Mouse (Mus musculus) neural tube, embryonic 11.5 days (tissue): Measurements from ENCODE around the gene Olfr356. TPM values are rescaled to one million over a fixed set of nuclear protein-coding genes. Genes with fewer than 3 reads are reported as not detected.

Experiments used
- ATAC-seq: fragments of 200-750 bp; cut with Nextera tagmentation; 2 replicates; pipeline ENCODE4 v1.8.0; 2017; ENCODE audit warnings: moderate number of reproducible peaks, mild to moderate bottlenecking, moderate TSS enrichment, moderate library complexity; ENCODE audit not compliant: insufficient read depth, low FRiP score, low TSS enrichment
- DNase-seq: peaks from one replicate; pipeline ENCODE4 v3.0.0-alpha.2; 2015; ENCODE audit warnings: low spot score
- H3K27ac ChIP-seq: fragments of 300-500 bp; sonication (generic); 2 replicates; pipeline ENCODE4 v1.5.1; 2014; ENCODE audit warnings: low read depth, mild to moderate bottlenecking, low read length
- H3K27me3 ChIP-seq: fragments of 300-500 bp; sonication (generic); 2 replicates; pipeline ENCODE4 v1.6.1; 2014; ENCODE audit warnings: mild to moderate bottlenecking, low read length, mixed read lengths; ENCODE audit not compliant: control insufficient read depth, insufficient read depth
- H3K36me3 ChIP-seq: fragments of 300-500 bp; sonication (generic); 2 replicates; pipeline ENCODE4 v1.6.1; 2014; ENCODE audit warnings: mild to moderate bottlenecking, low read length, moderate library complexity, mixed read lengths; ENCODE audit not compliant: control insufficient read depth, insufficient read depth
- H3K4me1 ChIP-seq: fragments of 300-500 bp; sonication (generic); 2 replicates; pipeline ENCODE4 v1.6.1; 2014; ENCODE audit warnings: low read length, mixed read lengths; ENCODE audit not compliant: control insufficient read depth, insufficient read depth
- H3K4me2 ChIP-seq: fragments of 300-500 bp; sonication (generic); 2 replicates; pipeline ENCODE4 v1.6.1; 2014; ENCODE audit warnings: low read depth, mild to moderate bottlenecking, moderate library complexity
- H3K4me3 ChIP-seq: fragments of 300-500 bp; sonication (generic); 2 replicates; pipeline ENCODE4 v1.5.1; 2014; ENCODE audit warnings: low read depth, low read length
- H3K9ac ChIP-seq: fragments of 300-500 bp; sonication (generic); 2 replicates; pipeline ENCODE4 v1.6.1; 2014; ENCODE audit warnings: mild to moderate bottlenecking, low read length
- H3K9me3 ChIP-seq: fragments of 300-500 bp; sonication (generic); 2 replicates; pipeline ENCODE4 v1.6.1; 2016; ENCODE audit warnings: low read length; ENCODE audit not compliant: control insufficient read depth
- WGBS: fragments of 180-500 bp; shearing (Covaris S2); extraction: QIAGEN DNeasy Blood & Tissue Kit; methylation state at CpG from one replicate; pipeline ENCODE4 v1.1.7; 2014; 5-methylcytosine and 5-hydroxymethylcytosine counted together
- polyA plus RNA-seq: library from polyadenylated mRNA; unstranded; fragments of >200 nt; fragmentation: Nextera tagmentation; extraction: Ambion mirVana; gene quantifications from 2 replicates; pipeline ENCODE4 v1.2.1, GENCODE M21; 2014

Olfr356 gene
- polyA plus RNA-seq = not detected in 2 replicates

GRCm38 (mm10) chr2:36936821-36937220 lies at the start of gene Olfr356:
TSS of gene Olfr356 (plus strand) at chr2:36937121.
- no peaks in the 10 kb centered on the region for H3K27me3 ChIP-seq
- no peak for DNase-seq
- no peak within 1 kb of the TSS for H3K27ac ChIP-seq
- no peaks in the 10 kb centered on the region; the same call in 1 of the 2 replicates for H3K9me3 ChIP-seq
- ATAC-seq = no peak
- no peak within 1 kb of the TSS for H3K4me3 ChIP-seq
- H3K9ac ChIP-seq = no peak within 1 kb of the TSS
- H3K4me1 ChIP-seq = no peaks in the 10 kb centered on the region
- H3K4me2 ChIP-seq = no peak within 1 kb of the TSS
- H3K36me3 ChIP-seq = no peaks in the 10 kb centered on the region
- 82% methylated on average over 2 of the region's 2 CpGs for WGBS

DNA sequence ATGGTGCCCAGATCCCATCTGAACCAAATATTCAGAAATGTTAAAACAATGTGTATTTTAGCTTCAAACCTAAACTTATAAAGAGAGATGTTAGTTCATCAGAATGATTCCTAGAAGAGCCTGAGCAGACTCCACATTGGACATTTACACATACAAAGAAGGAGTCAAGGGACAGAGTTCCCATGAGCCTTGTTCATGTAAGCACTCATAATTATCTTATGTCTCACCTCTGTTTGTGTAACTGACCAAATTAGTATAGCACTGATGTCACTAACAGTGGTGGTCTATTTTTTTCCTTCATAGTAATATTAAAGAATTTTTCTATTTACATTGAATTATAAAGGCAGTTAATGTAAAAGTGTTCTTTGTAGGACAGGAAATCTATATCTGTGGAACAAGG lies 44.1 kb upstream of the Olfr356 start, which contains the start of gene Olfr353:
Olfr353 (minus strand) TSS at position 101 of the 400 bp plus-strand sequence.
- Histone ChIP-seq H3K27ac (no peak within 1 kb of the TSS), H3K36me3 (no peaks in the 10 kb centered on the region), H3K4me3 (no peak within 1 kb of the TSS), H3K9ac (no peak within 1 kb of the TSS), H3K9me3 (peaks cover 3% of the 10 kb centered on the region; the same call in 1 of the 2 replicates), H3K4me2 (no peak within 1 kb of the TSS), H3K4me1 (no peaks in the 10 kb centered on the region), H3K27me3 (no peaks in the 10 kb centered on the region)
- ATAC-seq (no peak), DNase-seq (no peak)

- DNase-seq = no peak
- Histone ChIP-seq H3K36me3 (no peaks in the 10 kb centered on the region), H3K4me2 (no peak overlapping the region), H3K27ac (no peak overlapping the region), H3K4me1 (no peaks in the 10 kb centered on the region), H3K27me3 (no peaks in the 10 kb centered on the region), H3K9ac (no peak overlapping the region), H3K9me3 (peaks cover 3% of the 10 kb centered on the region; the same call in 1 of the 2 replicates), H3K4me3 (no peak overlapping the region)
- ATAC-seq = no peak
Observed at GRCm38 (mm10) chr2:36897114-36897513, 39.8 kb upstream of the Olfr356 start.

- DNase-seq (no peak), ATAC-seq (no peak)
- H3K36me3 ChIP-seq = no peaks in the 10 kb centered on the region
- peaks cover 4% of the 10 kb centered on the region for H3K9me3 ChIP-seq
- no peak within 1 kb of the TSS for H3K27ac ChIP-seq
- no peak within 1 kb of the TSS for H3K9ac ChIP-seq
- H3K4me3 ChIP-seq = no peak within 1 kb of the TSS
- no peak within 1 kb of the TSS for H3K4me2 ChIP-seq
- no peaks in the 10 kb centered on the region for H3K27me3 ChIP-seq
- no peaks in the 10 kb centered on the region for H3K4me1 ChIP-seq
Observed at GRCm38 (mm10) chr2:36905380-36905779, 31.5 kb upstream of the Olfr356 start, which contains the start of gene Olfr354. TSS of gene Olfr354 (plus strand) at chr2:36905680.

DNA sequence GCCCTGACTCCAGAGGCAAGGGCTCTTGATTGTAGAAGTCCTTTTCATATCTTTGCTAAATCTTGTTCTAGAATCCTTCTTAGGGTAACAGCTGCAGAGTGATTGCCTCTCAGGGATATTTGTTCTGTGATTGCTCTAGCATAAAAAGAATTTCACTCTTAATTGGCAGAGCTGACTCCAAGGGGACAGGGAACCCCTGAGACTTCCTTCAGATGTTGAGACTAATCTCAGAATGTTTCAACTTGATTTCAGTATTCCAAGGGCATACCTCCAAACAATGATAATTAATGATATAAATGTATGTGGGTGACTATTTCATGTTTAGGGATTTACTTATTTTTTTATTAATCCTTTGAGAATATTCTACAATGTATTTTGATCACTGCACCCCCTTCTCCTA lies 8.1 kb upstream of the Olfr356 start, which contains the start of gene Olfr355:
Olfr355 (minus strand) TSS at position 101 of the 400 bp plus-strand sequence.
- Histone ChIP-seq H3K27ac (no peak within 1 kb of the TSS), H3K4me1 (no peaks in the 10 kb centered on the region), H3K9ac (no peak within 1 kb of the TSS), H3K9me3 (no peaks in the 10 kb centered on the region), H3K4me3 (no peak within 1 kb of the TSS), H3K4me2 (no peak within 1 kb of the TSS), H3K36me3 (no peaks in the 10 kb centered on the region), H3K27me3 (no peaks in the 10 kb centered on the region)
- no peak for DNase-seq
- no peak for ATAC-seq

Other genes starting within 250 kb of the Olfr356 start
- gene Olfr347, start 205.2 kb upstream of the Olfr356 start, polyA plus RNA-seq = not detected in 2 replicates
- not detected in 2 replicates for gene Olfr348, start 152.8 kb upstream of the Olfr356 start, polyA plus RNA-seq
- gene Olfr50, start 146.6 kb upstream of the Olfr356 start, polyA plus RNA-seq = not detected in 2 replicates
- gene Olfr3, start 120.1 kb upstream of the Olfr356 start, polyA plus RNA-seq = not detected in 2 replicates
- gene Olfr350, start 90.8 kb upstream of the Olfr356 start, polyA plus RNA-seq = not detected in 2 replicates
- not detected in 2 replicates for gene Olfr351, start 74.5 kb upstream of the Olfr356 start, polyA plus RNA-seq
- not detected in 2 replicates for gene Olfr352, start 68.7 kb upstream of the Olfr356 start, polyA plus RNA-seq
- gene Olfr353, start 44.2 kb upstream of the Olfr356 start, polyA plus RNA-seq = not detected in 2 replicates
- not detected in 2 replicates for gene Olfr354, start 31.4 kb upstream of the Olfr356 start, polyA plus RNA-seq
- not detected in 2 replicates for gene Olfr355, start 8.2 kb upstream of the Olfr356 start, polyA plus RNA-seq
- gene Olfr357, start 56.7 kb downstream of the Olfr356 start, polyA plus RNA-seq = not detected in 2 replicates
- not detected in 2 replicates for gene Olfr358, start 72.2 kb downstream of the Olfr356 start, polyA plus RNA-seq
- not detected in 2 replicates for gene Olfr360, start 128.6 kb downstream of the Olfr356 start, polyA plus RNA-seq
- gene Olfr361, start 152.2 kb downstream of the Olfr356 start, polyA plus RNA-seq = not detected in 2 replicates
- not detected in 2 replicates for gene Olfr362, start 180.8 kb downstream of the Olfr356 start, polyA plus RNA-seq
- gene Olfr364-ps1, start 202.2 kb downstream of the Olfr356 start, polyA plus RNA-seq = not detected in 2 replicates